Mouse (Mus musculus) midbrain, postnatal 0 days (tissue): Measurements from ENCODE around the gene Alppl2. TPM values are rescaled to one million over a fixed set of nuclear protein-coding genes. Genes with fewer than 3 reads are reported as not detected.

Experiments
- ATAC-seq: fragments of 200-750 bp; cut with Nextera tagmentation; 2 replicates; pipeline ENCODE4 v1.8.0; 2017; ENCODE audit warnings: moderate number of reproducible peaks, mild to moderate bottlenecking, moderate TSS enrichment, moderate library complexity; ENCODE audit not compliant: low FRiP score
- DNase-seq: peaks from one replicate; pipeline ENCODE4 v3.0.0-alpha.2; 2015; ENCODE audit warnings: low spot score
- H3K27ac ChIP-seq: fragments of 300-500 bp; sonication (generic); 2 replicates; pipeline ENCODE4 v1.5.1; 2014; ENCODE audit warnings: low read depth, mild to moderate bottlenecking, low read length, mixed read lengths
- H3K27me3 ChIP-seq: fragments of 300-500 bp; sonication (generic); 2 replicates; pipeline ENCODE4 v1.6.1; 2014; ENCODE audit warnings: low read length, control low read depth, mixed read lengths; ENCODE audit not compliant: insufficient read depth
- H3K36me3 ChIP-seq: fragments of 300-500 bp; sonication (generic); 2 replicates; pipeline ENCODE4 v1.6.1; 2014; ENCODE audit warnings: low read length, control low read depth, mixed read lengths; ENCODE audit not compliant: insufficient read depth
- H3K4me1 ChIP-seq: fragments of 300-500 bp; sonication (generic); 2 replicates; pipeline ENCODE4 v1.6.1; 2014; ENCODE audit warnings: mild to moderate bottlenecking, control low read depth, antibody characterized with exemption, low read length, mixed read lengths; ENCODE audit not compliant: insufficient read depth
- H3K4me2 ChIP-seq: fragments of 300-500 bp; sonication (generic); 2 replicates; pipeline ENCODE4 v1.6.1; 2014; ENCODE audit warnings: low read depth, mild to moderate bottlenecking, low read length, mixed read lengths; ENCODE audit not compliant: poor library complexity, severe bottlenecking
- H3K4me3 ChIP-seq: fragments of 300-500 bp; sonication (generic); 2 replicates; pipeline ENCODE4 v1.5.1; 2014; ENCODE audit warnings: low read depth, mild to moderate bottlenecking, low read length, moderate library complexity
- H3K9ac ChIP-seq: fragments of 300-500 bp; sonication (generic); replicated peaks from 2 replicates; pipeline ENCODE4 v1.6.1; 2014; ENCODE audit warnings: mild to moderate bottlenecking, low read length, moderate library complexity, mixed read lengths; ENCODE audit not compliant: poor library complexity, severe bottlenecking
- H3K9me3 ChIP-seq: fragments of 300-500 bp; sonication (generic); 2 replicates; pipeline ENCODE4 v1.6.1; 2016; ENCODE audit warnings: low read length, control low read depth
- CTCF ChIP-seq: IDR thresholded peaks from 2 replicates; pipeline ENCODE4 v1.5.1; 2016; ENCODE audit warnings: antibody characterized with exemption, mild to moderate bottlenecking
- WGBS: fragments of 180-500 bp; shearing (Covaris S2); extraction: QIAGEN DNeasy Blood & Tissue Kit; methylation state at CpG from one replicate; pipeline ENCODE4 v1.1.7; 2014; 5-methylcytosine and 5-hydroxymethylcytosine counted together
- polyA plus RNA-seq: library from polyadenylated mRNA; unstranded; fragments of >200 nt; fragmentation: Nextera tagmentation; extraction: Ambion mirVana; gene quantifications from 2 replicates; pipeline ENCODE4 v1.2.1, GENCODE M21; 2015
- total RNA-seq: library from RNA; depleted of rRNA; stranded (reverse); fragments of >200 nt; gene quantifications from 2 replicates; pipeline ENCODE4 v1.2.3, GENCODE M21; 2014

Gene Alppl2
- total and polyA plus RNA-seq, 2 experiments from 2014 or later, result not detected

DNA sequence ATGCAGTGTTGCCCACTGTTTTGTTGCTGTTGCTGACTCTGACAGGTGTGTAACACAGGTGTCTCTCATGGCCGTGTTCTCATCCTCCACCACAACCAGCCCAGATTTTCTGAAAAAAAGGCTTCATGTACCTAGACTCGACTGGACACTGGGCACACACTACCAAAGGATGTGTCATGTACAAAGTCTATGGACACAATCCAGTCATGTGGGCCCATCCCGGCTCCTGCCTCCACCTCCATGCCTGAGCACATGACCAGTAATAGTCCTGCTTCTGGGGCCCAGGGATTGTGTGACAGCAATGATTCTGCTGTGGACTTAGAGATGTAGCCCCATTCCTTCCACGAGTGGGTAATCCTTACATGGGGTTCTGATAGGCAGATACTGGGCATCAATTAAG lies 18.8 kb upstream of the Alppl2 start:
- no peaks in the 10 kb centered on the region for H3K36me3 ChIP-seq
- TF ChIP-seq CTCF, result no peak
- DNase-seq, result no peak
- 87% methylated on average over 4 of the region's 4 CpGs for WGBS
- no peaks in the 10 kb centered on the region for H3K9me3 ChIP-seq
- H3K4me3 ChIP-seq, result no peak overlapping the region
- H3K27ac ChIP-seq, result no peak overlapping the region
- no peak overlapping the region for H3K9ac ChIP-seq
- no peaks in the 10 kb centered on the region for H3K4me1 ChIP-seq
- no peaks in the 10 kb centered on the region for H3K27me3 ChIP-seq
- ATAC-seq, result no peak
- H3K4me2 ChIP-seq, result no peak overlapping the region

DNA sequence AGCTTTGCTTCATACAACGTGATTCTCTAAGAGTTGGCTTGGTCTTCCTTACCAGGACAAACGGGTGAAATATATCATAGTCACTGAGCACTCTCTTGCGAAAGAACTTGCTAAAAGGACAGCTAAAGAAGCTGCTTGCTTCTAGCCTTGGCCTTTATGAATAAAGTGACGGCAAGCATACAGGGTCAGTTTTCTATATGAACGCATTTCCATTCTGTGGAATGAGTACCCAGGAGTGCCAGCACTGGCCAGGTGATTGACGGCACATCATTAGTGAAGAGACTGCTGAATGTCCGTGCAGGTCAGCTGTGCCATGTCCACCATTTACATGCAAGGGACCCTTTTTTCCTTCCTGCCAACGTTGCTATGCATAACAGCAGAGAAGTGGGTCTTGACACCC lies 16.8 kb upstream of the Alppl2 start:
- H3K27ac ChIP-seq, result no peak overlapping the region
- TF ChIP-seq CTCF, result no peak
- no peak overlapping the region for H3K9ac ChIP-seq
- H3K9me3 ChIP-seq, result no peaks in the 10 kb centered on the region
- DNase-seq (no peak), ATAC-seq (no peak)
- 79% methylated on average over 8 of the region's 8 CpGs for WGBS
- H3K36me3 ChIP-seq, result no peaks in the 10 kb centered on the region
- H3K4me1 ChIP-seq, result no peaks in the 10 kb centered on the region
- no peak overlapping the region for H3K4me2 ChIP-seq
- no peak overlapping the region for H3K4me3 ChIP-seq
- no peaks in the 10 kb centered on the region for H3K27me3 ChIP-seq

DNA sequence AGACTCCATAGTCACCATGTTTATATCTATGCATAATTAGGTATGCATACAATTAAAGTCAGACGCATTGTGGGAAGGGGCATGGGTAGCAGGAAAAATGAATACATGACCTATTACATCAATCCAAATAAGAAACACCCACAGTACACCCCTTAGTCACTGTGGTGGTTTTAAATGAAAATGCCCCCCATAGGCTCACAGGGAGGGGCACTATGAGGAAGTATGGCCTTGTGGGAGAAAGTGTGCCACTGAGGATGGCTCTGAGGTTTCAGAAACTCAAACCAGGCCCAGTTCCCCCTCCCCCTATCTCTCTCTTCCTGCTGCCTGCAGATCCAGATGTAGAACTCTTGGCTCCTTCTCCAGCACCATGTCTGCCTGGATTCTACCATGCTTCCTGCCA lies 14.2 kb upstream of the Alppl2 start:
- Histone ChIP-seq H3K4me2 (no peak overlapping the region), H3K4me1 (no peaks in the 10 kb centered on the region), H3K27ac (no peak overlapping the region), H3K9ac (no peak overlapping the region), H3K27me3 (no peaks in the 10 kb centered on the region), H3K4me3 (no peak overlapping the region), H3K36me3 (no peaks in the 10 kb centered on the region), H3K9me3 (no peaks in the 10 kb centered on the region)
- TF ChIP-seq CTCF, result no peak
- 74% methylated on average over 1 of the region's 1 CpGs for WGBS
- ATAC-seq (no peak), DNase-seq (no peak)

DNA sequence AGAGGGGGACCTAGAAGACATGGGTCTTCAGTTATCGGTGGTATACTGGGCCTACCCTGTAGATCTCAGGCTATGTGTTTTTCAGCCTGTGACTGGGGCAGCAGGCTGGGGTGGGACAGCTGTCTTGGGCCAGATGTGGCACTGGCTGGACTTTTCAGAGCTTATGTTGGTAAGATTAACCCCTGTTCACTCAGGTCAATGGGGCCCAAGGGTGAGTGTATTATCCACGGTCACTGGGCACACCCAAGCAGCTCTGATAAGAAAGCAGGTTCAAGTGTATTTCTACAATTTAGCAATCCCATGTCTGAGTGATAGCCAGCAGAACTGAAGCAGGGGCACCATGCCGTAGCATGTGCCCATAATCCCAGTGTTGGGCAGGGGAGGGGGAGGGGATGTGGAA lies 12.4 kb upstream of the Alppl2 start:
- no peak overlapping the region for H3K4me2 ChIP-seq
- peaks cover 2% of the 10 kb centered on the region; the same call in 1 of the 2 replicates for H3K4me1 ChIP-seq
- ATAC-seq (no peak), DNase-seq (no peak)
- TF ChIP-seq CTCF, result no peak
- H3K27me3 ChIP-seq, result no peaks in the 10 kb centered on the region
- H3K9me3 ChIP-seq, result no peaks in the 10 kb centered on the region
- WGBS, result 86% methylated on average over 3 of the region's 3 CpGs
- H3K36me3 ChIP-seq, result no peaks in the 10 kb centered on the region
- no peak overlapping the region for H3K9ac ChIP-seq
- H3K4me3 ChIP-seq, result no peak overlapping the region
- H3K27ac ChIP-seq, result no peak overlapping the region

DNA sequence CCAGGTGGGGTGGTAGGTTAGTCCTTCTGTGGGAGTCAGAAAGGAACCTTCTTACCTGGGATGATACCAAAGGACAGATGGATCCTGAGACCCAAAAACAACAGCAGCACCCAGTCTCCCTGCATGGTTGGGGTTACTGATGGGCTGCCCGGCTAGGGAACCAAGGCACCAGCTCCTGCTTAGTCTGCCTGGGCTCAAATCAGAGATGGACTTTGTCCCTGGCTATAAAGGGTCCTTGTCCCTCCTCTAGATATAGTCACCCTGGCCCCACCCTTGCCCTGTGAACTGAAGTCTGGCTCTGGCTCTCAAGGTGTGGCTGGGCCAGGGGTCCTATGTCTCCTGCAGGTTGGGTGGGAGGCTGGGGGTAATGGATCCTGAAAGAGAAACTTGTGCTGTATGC lies 11.7 kb upstream of the Alppl2 start, which contains the start of gene Alpi:
TSS of gene Alpi (minus strand) at position 196 of the 400 bp plus-strand sequence.
- ATAC-seq (no peak), DNase-seq (no peak)
- no peak for TF ChIP-seq CTCF
- Histone ChIP-seq H3K4me1 (peaks cover 2% of the 10 kb centered on the region; the same call in 1 of the 2 replicates), H3K4me2 (no peak within 1 kb of the TSS), H3K36me3 (no peaks in the 10 kb centered on the region), H3K27me3 (no peaks in the 10 kb centered on the region), H3K4me3 (no peak within 1 kb of the TSS), H3K9me3 (no peaks in the 10 kb centered on the region), H3K27ac (no peak within 1 kb of the TSS), H3K9ac (no peak within 1 kb of the TSS)
- 100% methylated on average over 1 of the region's 1 CpGs for WGBS

DNA sequence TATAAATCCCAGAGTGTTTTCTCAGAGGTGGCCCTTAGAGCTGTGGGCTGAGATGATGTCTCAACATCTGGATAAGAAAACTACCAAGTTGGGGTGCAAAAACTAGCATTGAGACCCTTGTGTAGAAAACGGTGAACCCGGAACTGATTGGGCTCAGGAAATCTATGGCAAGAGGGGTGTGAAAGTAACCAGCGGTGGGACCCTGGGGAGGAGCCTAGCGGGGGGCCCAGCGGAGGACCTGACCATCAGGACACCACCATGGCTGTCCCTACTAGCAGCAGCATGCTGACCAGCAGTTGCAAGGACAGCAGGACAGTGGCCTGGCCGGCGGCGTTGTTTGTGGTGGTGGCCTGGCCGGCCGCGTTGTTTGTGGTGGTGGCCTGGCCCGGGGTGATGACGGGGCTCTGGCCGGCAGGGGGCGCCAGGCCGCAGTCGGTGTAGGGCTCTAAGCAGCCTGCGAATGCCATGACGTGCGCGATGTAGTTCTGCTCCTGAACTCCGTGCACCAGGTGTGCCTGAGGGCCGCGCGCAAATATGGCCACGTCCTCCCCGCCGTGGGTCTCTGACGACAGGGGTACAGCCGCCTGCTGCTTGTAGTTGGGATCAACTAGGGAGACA lies 8.7 kb upstream of the Alppl2 start:
- peak; percentile 65 for TF ChIP-seq CTCF

More for the DNA sequence above, 8.7 kb upstream of the Alppl2 start:
- H3K27ac ChIP-seq, result no peak overlapping the region
- 0 out of 2 replicates have a peak overlapping the region, but pooled peaks have one; percentile 6 for H3K4me2 ChIP-seq
- H3K9me3 ChIP-seq, result no peaks in the 10 kb centered on the region
- H3K4me3 ChIP-seq, result no peak overlapping the region
- H3K27me3 ChIP-seq, result no peaks in the 10 kb centered on the region
- H3K4me1 ChIP-seq, result peaks cover 2% of the 10 kb centered on the region; the same call in 1 of the 2 replicates
- H3K9ac ChIP-seq, result no peak overlapping the region
- DNase-seq, result peak; percentile 41
- no peaks in the 10 kb centered on the region for H3K36me3 ChIP-seq
- 16% methylated on average over 30 of the region's 30 CpGs for WGBS
- peak; percentile 69 for ATAC-seq
